Mouse (Mus musculus) forebrain, embryonic 16.5 days (tissue): ENCODE measurements around the gene Epn2. TPM values are rescaled to one million over a fixed set of nuclear protein-coding genes. Genes with fewer than 3 reads are reported as not detected.

Experiments used
- ATAC-seq: fragments of 200-750 bp; cut with Nextera tagmentation; 2 replicates; pipeline ENCODE4 v1.8.0; 2017; ENCODE audit warnings: mild to moderate bottlenecking, moderate library complexity
- H3K27ac ChIP-seq: fragments of 300-500 bp; sonication (generic); 2 replicates; pipeline ENCODE4 v1.5.1; 2014; ENCODE audit warnings: low read length, control low read depth
- H3K27me3 ChIP-seq: fragments of 300-500 bp; sonication (generic); replicated peaks from 2 replicates; pipeline ENCODE4 v1.6.1; 2014; ENCODE audit warnings: low read length; ENCODE audit not compliant: control insufficient read depth, insufficient read depth
- H3K36me3 ChIP-seq: fragments of 300-500 bp; sonication (generic); 2 replicates; pipeline ENCODE4 v1.6.1; 2014; ENCODE audit not compliant: control insufficient read depth, insufficient read depth
- H3K4me1 ChIP-seq: fragments of 300-500 bp; sonication (generic); replicated peaks from 2 replicates; pipeline ENCODE4 v1.6.1; 2014; ENCODE audit warnings: low read length; ENCODE audit not compliant: control insufficient read depth, insufficient read depth
- H3K4me2 ChIP-seq: fragments of 300-500 bp; sonication (generic); 2 replicates; pipeline ENCODE4 v1.6.1; 2014; ENCODE audit warnings: mild to moderate bottlenecking, low read length, control low read depth
- H3K4me3 ChIP-seq: fragments of 300-500 bp; sonication (generic); replicated peaks from 2 replicates; pipeline ENCODE4 v1.5.1; 2014; ENCODE audit warnings: mild to moderate bottlenecking, low read length, control low read depth
- H3K9ac ChIP-seq: fragments of 300-500 bp; sonication (generic); replicated peaks from 2 replicates; pipeline ENCODE4 v1.6.1; 2014; ENCODE audit warnings: low read depth, low read length, control low read depth
- H3K9me3 ChIP-seq: fragments of 300-500 bp; sonication (generic); 2 replicates; pipeline ENCODE4 v1.6.1; 2016; ENCODE audit warnings: low read length; ENCODE audit not compliant: control insufficient read depth
- WGBS: fragments of 180-500 bp; shearing (Covaris S2); extraction: QIAGEN DNeasy Blood & Tissue Kit; methylation state at CpG from one replicate; pipeline ENCODE4 v1.1.7; 2014; 5-methylcytosine and 5-hydroxymethylcytosine counted together
- polyA plus RNA-seq: library from polyadenylated mRNA; unstranded; fragments of >200 nt; fragmentation: Nextera tagmentation; extraction: Ambion mirVana; gene quantifications from 2 replicates; pipeline ENCODE4 v1.2.1, GENCODE M21; 2015

Gene Epn2
- polyA plus RNA-seq, 1 experiment from 2014 or later: 92.8 TPM

DNA sequence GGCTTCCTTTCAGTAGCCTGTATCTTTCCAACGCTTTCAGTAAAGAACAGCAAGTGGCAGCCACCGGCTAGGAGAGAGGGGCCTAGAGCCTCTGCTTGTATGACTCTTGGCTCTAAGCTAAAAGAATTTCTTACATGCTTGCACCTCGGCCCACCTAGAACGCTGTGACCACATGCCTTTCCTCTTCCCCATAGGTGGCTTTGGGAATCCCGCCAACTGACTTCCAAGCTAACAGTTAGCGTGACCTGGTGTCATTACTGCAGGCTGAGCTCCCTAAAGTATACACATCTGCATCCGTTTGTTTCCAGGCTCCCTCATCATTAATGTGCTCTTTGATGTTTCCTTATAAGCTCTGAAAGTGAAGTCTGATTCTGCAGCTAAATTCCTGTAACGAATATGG lies 75.6 kb downstream of the Epn2 start:
- no peaks in the 10 kb centered on the region for H3K27me3 ChIP-seq
- peaks cover 19% of the 10 kb centered on the region for H3K4me1 ChIP-seq
- H3K4me3 ChIP-seq: no peak overlapping the region; the same call in 1 of the 2 replicates
- peak overlapping the region; percentile 66 for H3K4me2 ChIP-seq
- H3K27ac ChIP-seq: peak overlapping the region; percentile 93
- no peaks in the 10 kb centered on the region for H3K9me3 ChIP-seq
- no peaks in the 10 kb centered on the region for H3K36me3 ChIP-seq
- 81% methylated on average over 8 of the region's 8 CpGs for WGBS
- H3K9ac ChIP-seq: peak overlapping the region; percentile 67
- no peak for ATAC-seq

DNA sequence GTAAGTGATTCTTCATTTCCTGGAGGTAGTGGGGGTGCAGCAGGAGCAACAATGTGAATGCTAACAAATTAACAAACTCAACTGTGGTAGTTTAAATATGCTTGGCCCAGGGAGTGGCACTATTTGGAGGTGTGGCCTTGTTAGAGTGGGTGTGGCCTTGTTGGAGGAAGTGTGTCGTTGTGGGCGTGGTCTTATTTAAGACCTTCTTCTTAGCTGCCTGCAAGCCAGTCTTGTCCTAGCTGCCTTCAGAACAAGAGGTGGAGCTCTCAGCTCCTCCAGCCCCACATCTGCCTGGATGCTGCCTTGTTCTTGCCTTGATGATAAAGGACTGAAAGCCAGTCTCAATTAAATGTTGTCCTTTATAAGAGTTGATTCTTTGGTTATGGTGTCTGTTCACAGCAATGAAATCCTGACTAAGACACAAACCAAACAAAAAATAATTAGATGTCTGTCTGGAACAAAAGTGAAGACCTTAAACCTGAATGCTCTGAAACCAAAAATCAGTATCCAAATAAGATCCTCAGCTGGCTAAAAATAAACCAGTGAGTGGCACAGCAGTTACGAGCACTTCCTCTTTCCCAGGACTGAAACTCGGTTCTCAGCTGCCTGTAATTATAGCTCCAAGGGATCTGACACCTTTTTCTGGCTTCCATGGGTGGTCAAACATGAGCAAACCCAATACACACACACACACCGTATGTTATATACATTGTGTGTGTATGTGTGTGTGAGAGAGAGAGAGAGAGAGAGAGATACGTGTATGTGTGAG lies 80.6 kb downstream of the Epn2 start:
- no peaks in the 10 kb centered on the region for H3K36me3 ChIP-seq
- no peaks in the 10 kb centered on the region for H3K9me3 ChIP-seq
- no peak for ATAC-seq
- H3K4me2 ChIP-seq: no peak overlapping the region
- H3K27me3 ChIP-seq: no peaks in the 10 kb centered on the region
- H3K4me3 ChIP-seq: no peak overlapping the region
- H3K27ac ChIP-seq: no peak overlapping the region
- 87% methylated on average over 6 of the region's 6 CpGs for WGBS
- H3K9ac ChIP-seq: no peak overlapping the region
- peaks cover 3% of the 10 kb centered on the region for H3K4me1 ChIP-seq

DNA sequence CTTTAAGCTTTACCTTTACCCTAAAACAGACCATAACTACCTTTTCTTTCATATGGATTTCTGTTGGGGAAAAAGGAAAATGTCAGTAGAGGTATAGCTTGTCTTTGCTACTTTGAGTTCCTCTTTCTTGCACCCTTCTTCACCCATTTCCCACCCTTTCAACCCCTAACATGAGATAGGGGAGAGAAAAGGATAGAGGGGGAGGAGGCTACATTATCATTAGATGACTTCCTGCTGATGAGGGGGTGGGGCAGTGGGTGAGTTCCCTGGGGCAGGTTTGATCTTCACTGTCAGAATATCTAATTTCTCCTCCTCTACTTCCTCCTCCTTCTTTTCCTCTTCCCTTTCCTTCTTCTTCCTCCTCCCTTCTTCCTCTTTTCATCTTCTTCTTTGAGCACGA lies 82.0 kb downstream of the Epn2 start:
- Histone ChIP-seq H3K9ac (no peak overlapping the region), H3K27ac (no peak overlapping the region), H3K4me1 (peaks cover 12% of the 10 kb centered on the region), H3K27me3 (no peaks in the 10 kb centered on the region), H3K36me3 (no peaks in the 10 kb centered on the region), H3K4me3 (no peak overlapping the region), H3K9me3 (no peaks in the 10 kb centered on the region), H3K4me2 (no peak overlapping the region)
- whole genome bisulfite sequencing: 78% methylated on average over 1 of the region's 1 CpGs
- ATAC-seq: no peak

DNA sequence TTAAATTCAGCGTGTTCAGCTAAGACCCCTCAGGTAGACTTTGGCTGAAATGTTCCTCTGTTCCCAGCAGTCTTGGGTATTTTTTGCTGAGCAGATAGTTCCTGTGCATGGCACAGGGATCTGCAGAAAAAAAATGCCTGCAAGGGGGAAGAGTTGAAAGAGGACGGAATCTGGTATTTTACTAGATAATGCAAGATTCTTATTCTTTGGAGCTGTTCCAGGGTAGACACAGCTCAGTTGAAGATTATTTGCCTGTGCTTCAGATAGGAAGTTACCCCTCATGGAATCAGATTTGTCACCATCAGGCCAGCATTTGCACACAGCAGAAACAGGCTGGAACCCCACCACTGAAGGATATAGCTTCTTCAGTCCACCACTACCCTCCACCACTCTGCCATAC lies 84.0 kb downstream of the Epn2 start:
- no peak overlapping the region for H3K4me2 ChIP-seq
- no peaks in the 10 kb centered on the region for H3K9me3 ChIP-seq
- H3K27ac ChIP-seq: no peak overlapping the region
- H3K4me3 ChIP-seq: no peak overlapping the region
- H3K9ac ChIP-seq: no peak overlapping the region
- H3K4me1 ChIP-seq: peaks cover 25% of the 10 kb centered on the region
- no peak for ATAC-seq
- 90% methylated on average over 2 of the region's 2 CpGs for WGBS
- H3K36me3 ChIP-seq: peaks cover 15% of the 10 kb centered on the region
- no peaks in the 10 kb centered on the region for H3K27me3 ChIP-seq

DNA sequence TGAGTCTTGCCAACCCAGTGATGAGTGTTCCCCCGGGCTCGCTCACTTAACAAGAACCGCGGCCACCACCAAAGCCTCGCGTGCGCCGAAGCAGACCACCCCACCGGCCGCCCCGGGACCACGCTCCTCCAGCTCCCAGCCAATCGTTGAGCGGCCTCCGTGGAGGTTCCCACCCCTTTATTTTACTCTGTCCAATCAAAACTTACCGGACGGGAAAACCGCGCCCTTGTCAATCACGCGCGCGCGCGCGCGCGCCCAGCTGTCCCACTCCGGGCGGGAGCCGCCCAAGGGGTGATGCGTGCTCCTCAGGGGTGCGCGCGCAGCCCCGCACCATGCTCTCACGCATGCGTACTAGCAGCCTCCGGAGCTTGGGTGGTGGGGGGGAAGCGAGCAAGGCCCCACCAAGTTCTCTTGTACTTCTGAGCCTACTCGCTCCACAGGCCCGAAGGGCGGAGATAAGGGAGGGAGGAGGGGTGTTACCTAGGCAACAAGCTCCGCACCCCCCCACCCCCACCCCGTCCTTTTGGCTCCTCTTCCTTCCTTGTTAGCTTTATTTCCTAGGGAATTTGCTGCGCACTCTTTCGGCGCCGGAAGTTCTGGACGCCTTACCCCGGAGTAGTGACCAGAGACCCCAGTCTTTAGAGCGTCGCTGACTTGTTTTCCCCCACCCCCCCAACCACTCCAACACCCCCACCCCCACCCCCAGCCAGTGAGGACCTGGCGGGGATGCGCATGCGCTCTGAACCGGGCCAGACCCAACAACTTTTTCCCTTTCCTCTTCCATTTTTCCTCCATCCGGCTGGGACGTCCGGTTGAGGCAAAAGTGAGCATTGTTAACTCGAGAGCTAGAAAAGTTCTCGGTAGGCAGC lies 85.1 kb downstream of the Epn2 start, which contains the start of gene Mapk7:
Gene Mapk7, minus strand, starts transcription at position 278 of the 869 bp plus-strand sequence.
- Histone ChIP-seq H3K36me3 (peaks cover 22% of the 10 kb centered on the region), H3K4me1 (peaks cover 26% of the 10 kb centered on the region), H3K27ac (peak within 1 kb of the TSS; percentile 92), H3K9me3 (no peaks in the 10 kb centered on the region), H3K4me3 (peak within 1 kb of the TSS; percentile 57), H3K9ac (peak within 1 kb of the TSS; percentile 91), H3K4me2 (peak within 1 kb of the TSS; percentile 89), H3K27me3 (no peaks in the 10 kb centered on the region)
- peak; percentile 98 for ATAC-seq
- WGBS: under 1% methylated on average over 60 of the region's 62 CpGs

- H3K9me3 ChIP-seq: no peaks in the 10 kb centered on the region
- H3K36me3 ChIP-seq: peaks cover 28% of the 10 kb centered on the region
- peak overlapping the region; percentile 89 for H3K4me2 ChIP-seq
- WGBS: under 1% methylated on average over 33 of the region's 50 CpGs
- peak overlapping the region; percentile 91 for H3K9ac ChIP-seq
- peak; percentile 57 for ATAC-seq
- no peaks in the 10 kb centered on the region for H3K27me3 ChIP-seq
- H3K4me1 ChIP-seq: peaks cover 34% of the 10 kb centered on the region
- H3K4me3 ChIP-seq: peak overlapping the region; percentile 57
- peak overlapping the region; percentile 92 for H3K27ac ChIP-seq
Measured at GRCm38 (mm10) chr11:61493525-61494128, 85.9 kb downstream of the Epn2 start.

DNA sequence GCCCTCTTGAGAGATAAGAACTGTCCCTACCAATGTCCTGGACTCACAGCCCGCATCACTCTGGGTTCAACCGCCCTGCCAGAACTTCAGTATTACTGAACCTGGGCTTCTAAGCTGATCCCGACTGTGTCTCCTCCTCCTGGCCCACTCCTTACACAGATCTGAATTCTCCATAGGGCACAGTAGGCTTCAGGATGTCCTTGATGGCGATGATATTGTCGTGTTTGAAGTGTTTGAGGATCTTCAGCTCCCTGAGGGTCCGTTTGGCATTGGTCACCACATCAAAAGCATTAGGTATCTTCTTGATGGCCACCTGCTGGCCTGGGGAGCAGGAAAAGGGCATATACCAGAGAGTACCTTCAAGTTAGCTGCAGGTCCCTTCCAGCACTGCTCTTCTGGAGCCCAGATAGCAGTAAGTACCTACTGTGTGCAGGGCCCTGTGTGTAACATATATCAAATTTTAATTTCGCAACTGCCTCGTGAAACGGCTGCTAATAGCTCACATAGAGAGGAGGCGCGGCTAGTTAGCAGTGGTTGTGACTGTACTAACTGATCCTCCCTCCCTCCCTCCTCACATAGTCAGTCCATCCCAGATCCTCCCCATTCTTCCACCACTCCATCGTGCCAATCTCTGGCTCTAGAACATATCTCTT lies 86.6 kb downstream of the Epn2 start:
- Histone ChIP-seq H3K4me3 (peak overlapping the region; percentile 57), H3K36me3 (peaks cover 34% of the 10 kb centered on the region), H3K27ac (peak overlapping the region; percentile 92; the same call in 1 of the 2 replicates), H3K9me3 (no peaks in the 10 kb centered on the region), H3K27me3 (no peaks in the 10 kb centered on the region), H3K9ac (peak overlapping the region; percentile 91), H3K4me2 (peak overlapping the region; percentile 89), H3K4me1 (peaks cover 41% of the 10 kb centered on the region)
- 73% methylated on average over 12 of the region's 12 CpGs for WGBS
- ATAC-seq: no peak

DNA sequence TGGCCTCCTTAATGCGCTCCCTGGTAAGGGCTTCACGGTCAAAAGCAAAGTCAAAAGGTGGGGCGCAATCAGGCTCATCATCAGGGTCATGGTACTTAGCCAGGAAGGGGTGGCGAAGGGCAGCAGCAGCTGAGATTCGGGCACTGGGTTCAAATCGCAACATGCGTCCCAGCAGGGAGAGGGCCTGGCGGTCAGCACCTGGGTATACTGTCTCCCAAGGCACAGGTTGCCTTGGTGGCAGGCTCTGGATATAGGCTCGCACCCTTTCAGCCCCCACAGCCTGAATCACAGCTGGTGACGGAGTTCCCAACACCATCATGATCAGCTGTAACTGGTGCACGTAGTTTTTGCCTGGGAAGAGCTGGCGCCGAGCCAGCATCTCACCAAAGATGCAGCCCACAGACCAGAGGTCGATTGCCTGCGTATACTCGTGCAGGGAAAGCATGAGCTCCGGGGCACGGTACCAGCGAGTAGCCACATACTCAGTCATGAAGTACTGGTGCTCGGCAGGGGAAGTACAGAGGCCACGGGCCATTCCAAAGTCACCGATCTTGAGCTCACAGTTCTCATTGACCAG lies 88.5 kb downstream of the Epn2 start:
- Histone ChIP-seq H3K27ac (no peak overlapping the region), H3K4me1 (peaks cover 56% of the 10 kb centered on the region), H3K9me3 (no peaks in the 10 kb centered on the region), H3K36me3 (peaks cover 34% of the 10 kb centered on the region), H3K4me3 (no peak overlapping the region), H3K4me2 (no peak overlapping the region), H3K27me3 (no peaks in the 10 kb centered on the region), H3K9ac (no peak overlapping the region)
- 88% methylated on average over 22 of the region's 22 CpGs for WGBS
- ATAC-seq: no peak
